Mouse (Mus musculus) lung, postnatal 36 days (tissue): ENCODE measurements around the gene Nkiras1.

Experiments used
- DNase-seq: peaks from one replicate; pipeline ENCODE4 v3.0.0; 2022; ENCODE audit warnings: mixed read lengths

Gene Nkiras1

DNA sequence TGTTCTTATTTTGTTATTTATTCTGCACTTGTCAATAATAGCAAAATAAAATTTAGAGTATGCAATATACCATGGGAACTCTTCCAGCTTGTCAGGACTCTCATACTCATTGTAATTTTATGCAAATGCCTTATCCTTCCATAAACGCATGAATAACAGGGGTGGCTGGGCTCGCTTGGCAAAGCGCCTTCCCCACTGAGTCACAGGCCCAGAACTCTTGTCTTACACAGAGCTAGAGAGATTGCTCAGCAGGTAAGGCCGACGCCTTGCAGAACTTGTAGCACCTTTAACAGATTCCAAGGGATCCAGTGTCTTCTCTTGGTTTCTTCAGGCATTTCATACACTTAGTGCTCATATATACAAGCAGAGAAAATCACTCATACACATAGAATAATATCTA is 9.4 kb downstream of the Nkiras1 start:
- no peak for DNase-seq

- DNase-seq: peak; percentile 62
Measured at GRCm38 (mm10) chr14:18284581-18284980, 13.6 kb downstream of the Nkiras1 start.

DNA sequence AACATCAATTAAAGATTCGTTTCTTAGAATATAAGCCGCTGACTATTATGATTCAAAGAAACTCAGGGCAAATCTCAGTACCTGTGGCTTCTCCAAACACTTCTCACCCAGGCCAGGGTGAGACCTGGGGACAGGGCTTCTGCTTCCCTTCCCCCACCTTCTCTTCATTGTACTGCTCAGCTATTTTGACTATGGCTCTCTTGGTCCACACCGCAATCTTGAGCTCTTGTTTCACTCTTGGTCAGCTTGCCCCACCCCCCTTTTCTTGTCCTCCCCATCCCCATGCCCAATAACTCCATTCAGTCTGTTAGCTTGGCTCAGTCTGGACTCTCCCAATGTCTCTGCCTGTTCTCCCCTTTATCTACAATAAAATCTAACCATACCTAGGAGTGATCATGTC is 14.5 kb downstream of the Nkiras1 start:
- no peak for DNase-seq

DNA sequence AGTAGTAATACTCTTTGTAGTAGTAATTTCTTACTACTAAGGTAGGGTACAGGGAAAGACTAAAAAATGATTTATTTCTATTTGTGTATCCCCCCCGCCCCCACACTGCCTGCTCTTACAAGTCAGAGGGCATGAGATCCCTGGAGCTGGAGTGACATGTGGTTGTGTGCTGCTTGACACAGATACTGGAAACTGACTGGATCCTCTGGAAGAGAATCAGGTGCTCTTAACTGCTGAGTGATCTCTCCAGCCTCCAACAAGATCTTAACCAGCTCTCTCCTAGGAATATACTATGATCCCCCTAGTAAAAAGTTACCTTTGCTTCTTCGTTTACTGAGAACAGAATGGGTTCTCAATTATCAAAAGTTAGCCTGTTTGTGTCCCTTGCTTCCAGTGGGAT is 15.5 kb downstream of the Nkiras1 start:
- no peak for DNase-seq

DNA sequence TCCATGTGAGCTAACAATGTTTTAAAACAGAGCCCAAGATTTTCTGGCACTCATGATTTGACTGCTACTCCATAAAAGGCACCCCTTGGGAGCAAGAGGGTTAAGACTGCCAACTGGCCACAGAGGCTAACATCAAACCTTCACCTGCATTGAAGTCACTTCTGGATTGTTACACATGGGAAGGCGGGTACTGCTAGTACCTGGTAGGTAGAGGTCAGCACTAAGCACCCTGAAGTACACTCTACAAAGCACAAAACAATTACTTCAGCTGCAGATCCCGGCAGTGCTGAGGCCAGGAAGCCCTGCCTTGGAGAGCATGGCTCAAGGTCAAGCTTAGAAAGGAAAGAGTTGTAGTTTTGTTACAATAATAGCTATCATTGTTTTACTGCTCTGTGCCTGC is 16.5 kb downstream of the Nkiras1 start:
- peak; percentile 49 for DNase-seq

DNA sequence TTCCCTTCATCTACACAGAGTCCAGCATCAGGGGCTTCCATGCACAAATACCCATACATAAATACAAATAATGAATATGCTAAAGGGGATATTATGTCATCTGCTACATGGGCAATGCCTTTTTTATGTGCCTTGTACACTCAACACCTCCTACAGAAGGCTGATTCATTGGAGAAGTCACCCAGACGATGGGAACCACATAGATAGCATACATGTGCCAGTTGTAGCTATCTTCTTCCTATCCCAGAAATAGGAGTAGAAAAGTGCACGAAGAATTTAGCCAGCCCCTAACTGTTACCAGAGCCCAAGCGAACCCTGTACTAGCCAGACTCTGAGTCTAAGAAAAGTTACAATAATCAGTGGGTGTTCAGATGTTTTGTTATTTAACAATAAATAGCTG is 21.2 kb downstream of the Nkiras1 start:
- DNase-seq: no peak

DNA sequence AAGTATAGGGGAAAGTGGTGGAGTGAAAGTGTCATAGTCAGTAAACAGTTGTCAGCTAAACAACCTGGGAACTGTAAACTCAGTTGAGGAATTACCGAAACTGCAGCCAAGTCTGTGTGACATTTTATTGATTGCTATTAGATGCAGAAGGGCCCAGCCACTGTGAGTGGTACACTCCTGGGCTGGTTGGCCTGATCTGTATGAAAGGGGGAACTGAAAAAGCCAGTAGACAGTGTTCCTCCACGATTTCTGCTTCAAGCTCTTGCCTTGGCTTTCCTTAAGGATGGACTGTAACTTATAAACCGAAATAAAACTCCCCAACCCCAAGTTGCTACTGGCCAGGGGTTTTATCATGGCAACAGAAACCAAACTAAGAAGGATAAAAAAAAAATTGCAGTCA is 21.6 kb downstream of the Nkiras1 start:
- no peak for DNase-seq

DNA sequence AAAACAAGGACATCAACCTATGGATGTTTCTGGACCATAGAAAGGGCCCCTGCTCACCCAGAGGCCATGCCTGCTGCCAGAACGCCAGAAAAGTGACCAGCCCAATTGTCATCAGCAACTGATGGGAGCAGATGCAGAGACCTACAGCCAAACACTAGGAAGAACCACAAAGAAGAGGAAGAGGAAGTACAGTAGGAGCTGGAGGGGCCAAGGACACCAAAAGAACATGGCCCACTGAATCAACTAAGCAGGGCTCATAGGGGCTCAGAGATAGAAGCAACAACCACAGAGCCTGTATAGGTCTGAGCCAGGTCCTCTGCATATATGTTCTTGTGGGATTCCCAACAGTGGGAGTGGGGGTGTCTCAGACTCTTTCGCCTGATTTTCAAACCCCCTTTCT is 26.5 kb downstream of the Nkiras1 start:
- DNase-seq: no peak

DNA sequence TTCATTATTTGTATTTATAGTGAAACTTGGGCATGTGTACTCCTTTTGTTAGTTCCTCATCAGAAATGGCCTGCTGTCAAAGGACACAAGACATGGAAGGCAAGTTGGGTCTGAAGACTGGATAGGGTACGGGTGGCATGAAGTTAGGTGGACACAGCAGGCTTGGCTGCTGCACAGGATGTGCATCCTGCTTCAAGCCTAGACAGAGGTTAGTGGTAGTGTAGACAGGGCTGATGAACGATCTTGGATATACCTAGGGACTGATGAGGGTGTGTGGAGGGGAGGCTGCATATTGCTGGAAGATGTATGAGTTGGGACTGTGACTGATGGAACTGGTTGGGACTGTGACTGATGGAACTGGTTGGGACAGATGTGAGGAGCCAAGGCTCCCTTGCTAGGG is 27.9 kb downstream of the Nkiras1 start:
- DNase-seq: no peak

- peak; percentile 38 for DNase-seq
Measured at GRCm38 (mm10) chr14:18300676-18301075, 29.7 kb downstream of the Nkiras1 start.

GRCm38 (mm10) chr14:18301591-18301990 is 30.7 kb downstream of the Nkiras1 start:
- DNase-seq: peak; percentile 59

- no peak for DNase-seq
Measured at GRCm38 (mm10) chr14:18302750-18303149, 31.8 kb downstream of the Nkiras1 start.

DNA sequence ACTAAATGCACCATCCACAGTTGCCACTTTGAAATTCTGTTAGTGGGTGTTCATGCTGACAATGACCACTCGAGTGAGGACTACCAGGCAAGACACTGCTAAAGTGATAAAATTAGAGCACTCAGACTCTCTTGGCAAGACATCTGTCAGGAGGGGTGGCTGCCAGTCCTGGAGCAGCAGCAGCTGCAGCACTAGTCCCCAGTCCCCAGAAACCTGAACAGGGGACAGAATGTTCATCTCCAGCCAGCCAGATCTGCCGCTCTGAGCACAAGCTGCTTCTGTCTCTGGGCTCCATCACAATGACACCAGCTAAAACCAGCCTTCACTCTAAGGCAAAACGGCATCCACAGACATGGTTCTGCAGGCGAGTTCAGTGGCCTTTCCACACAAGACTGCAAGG is 32.3 kb downstream of the Nkiras1 start:
- no peak for DNase-seq

- no peak for DNase-seq
Measured at GRCm38 (mm10) chr14:18304165-18304564, 33.2 kb downstream of the Nkiras1 start.

- DNase-seq: no peak
Measured at GRCm38 (mm10) chr14:18317457-18318411, 46.8 kb downstream of the Nkiras1 start.

DNA sequence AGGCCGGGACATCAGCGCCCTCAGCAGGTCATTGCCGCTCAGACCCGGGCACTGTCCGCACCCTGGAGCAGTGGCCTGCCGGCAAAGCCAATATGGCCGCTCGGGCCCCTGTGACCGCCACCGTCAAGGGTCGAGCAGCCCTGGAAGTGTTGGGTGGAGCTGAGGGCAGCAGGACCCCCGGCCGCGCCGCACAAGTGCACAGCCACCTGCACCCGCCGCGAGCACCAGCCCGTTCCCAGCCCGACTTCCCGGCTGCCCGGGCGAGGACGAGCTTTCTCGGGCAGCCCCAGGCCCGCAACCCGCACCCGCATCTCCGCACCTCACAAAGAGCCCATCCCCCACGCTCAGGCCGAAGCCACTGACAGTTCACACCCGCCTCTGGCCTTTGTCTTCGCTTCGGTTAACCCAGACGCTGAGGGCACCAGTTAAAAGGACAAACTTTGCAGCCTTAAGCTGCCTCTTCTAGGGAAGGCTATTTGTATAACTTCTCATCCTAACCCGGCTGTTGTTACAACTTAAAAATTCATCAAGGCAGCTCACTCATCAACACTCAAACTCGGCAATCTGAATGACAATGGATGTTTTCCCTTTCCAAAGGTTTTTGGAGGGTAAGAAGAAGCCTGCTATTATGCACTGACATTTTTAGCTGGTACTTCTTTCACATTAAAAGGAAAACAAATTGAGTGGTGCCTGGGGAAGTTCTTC is 56.2 kb downstream of the Nkiras1 start:
- DNase-seq: peak; percentile 25

GRCm38 (mm10) chr14:18330789-18331692 is 60.1 kb downstream of the Nkiras1 start:
- DNase-seq: peak; percentile 16

DNA sequence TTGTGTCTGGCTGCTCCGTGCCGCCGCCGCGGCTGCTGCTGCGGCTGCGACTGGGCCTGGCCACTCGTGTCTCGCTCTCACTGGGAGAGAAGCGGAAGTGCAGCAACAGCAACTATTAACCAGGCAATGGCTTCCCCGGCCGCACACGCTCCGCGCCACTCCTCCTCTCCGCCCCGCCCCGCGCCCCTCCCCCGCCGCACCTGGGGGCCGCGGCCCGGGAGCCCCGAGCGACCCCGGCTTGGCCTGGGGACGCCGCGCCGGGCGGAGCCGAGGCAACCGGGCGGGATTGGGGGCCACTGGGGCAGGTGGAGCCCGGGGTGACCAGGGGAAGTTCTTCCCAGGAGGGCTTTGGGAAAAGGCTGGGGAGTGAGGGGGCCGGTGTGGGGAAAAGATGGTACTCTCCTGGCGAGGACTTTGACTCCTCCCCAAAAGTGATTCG is 60.8 kb downstream of the Nkiras1 start, which contains the start of gene Ube2e1:
TSS of gene Ube2e1 (minus strand) at position 167 of the 439 bp plus-strand sequence.
- DNase-seq: peak; percentile 80
